Mouse (Mus musculus): ENCODE results near the gene Myo1d.

- TF ChIP-seq MAX (IDR thresholded peaks at IDR 0.05) (no peak), CTCF (IDR thresholded peaks at IDR 0.05; ENCODE audit: control insufficient read depth, insufficient read depth, insufficient read length) (no peak), CEBPB (IDR thresholded peaks at IDR 0.05; ENCODE audit: low read depth) (no peak), USF1 (IDR thresholded peaks at IDR 0.05; ENCODE audit: low read depth) (no peak), MYOG (IDR thresholded peaks at IDR 0.05; ENCODE audit: control insufficient read depth, extremely low read depth, insufficient read length) (no peak), FOSL1 (IDR thresholded peaks at IDR 0.05; ENCODE audit: insufficient read depth, low read length, poor library complexity, severe bottlenecking) (no peak), MYOD1 (IDR thresholded peaks at IDR 0.05; ENCODE audit: control insufficient read depth, insufficient read length, low read depth) (no peak)
Observed at GRCm38 (mm10) chr11:80474846-80475245, 305.0 kb downstream of the Myo1d start.

Measured in C2C12 (cell line).